Mouse (Mus musculus): ENCODE results near the gene Susd3. TPM values are rescaled to one million over a fixed set of nuclear protein-coding genes. Genes with fewer than 3 reads are reported as not detected.
A peak's percentile ranks its signal among the peaks of the same experiment; 100 is the strongest.

The Susd3 gene
- total and polyA plus RNA-seq, 3 experiments, result 0.32 to 1.1 (median 0.63) TPM

DNA sequence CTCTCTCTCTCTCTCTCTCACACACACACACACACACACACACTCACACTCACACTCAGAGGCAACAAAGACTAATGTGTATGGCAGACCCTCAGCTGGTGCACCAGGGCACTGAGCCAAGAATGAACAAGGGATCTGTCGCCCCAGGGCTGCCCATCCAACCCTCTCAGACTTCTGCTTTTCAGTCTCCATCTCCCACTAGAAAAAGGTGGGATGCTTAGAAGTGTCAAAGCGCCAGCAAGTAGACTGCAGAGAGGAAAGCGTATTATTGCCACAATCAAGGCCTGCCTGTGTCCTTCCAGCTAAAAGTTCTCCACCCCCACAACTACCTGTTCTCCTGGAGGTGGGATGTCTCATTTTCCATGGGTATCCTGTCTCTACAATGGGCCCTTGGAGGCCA is 34.1 kb downstream of the Susd3 start:
- H3K79me2 ChIP-seq (replicated peaks; ENCODE audit: control insufficient read depth, insufficient read depth, low read length), result peaks cover 2% of the 10 kb centered on the region; the same call in 1 of the 2 replicates
- no peaks in the 10 kb centered on the region for H3K27me3 ChIP-seq (ENCODE audit: control insufficient read depth, insufficient read depth, low read length)
- H3K27ac ChIP-seq, result peak overlapping the region; percentile 97
- H3K9ac ChIP-seq (ENCODE audit: low read depth, low read length), result peak overlapping the region; percentile 19
- WGBS, result 58% methylated on average over 3 of the region's 3 CpGs
- intact Hi-C loops (cut with DNase I), result loop anchor here (10.0 kb wide), 1 partner anchor 170 kb away; no protein-coding TSS in a partner anchor
- H3K4me1 ChIP-seq (ENCODE audit: control insufficient read depth, insufficient read depth, low read length), result peaks cover 19% of the 10 kb centered on the region
- H3K4me3 ChIP-seq, result peak overlapping the region; percentile 87
- no peaks in the 10 kb centered on the region for H3K36me3 ChIP-seq (ENCODE audit: control insufficient read depth, insufficient read depth, low read length)
- DNase-seq, result no peak
- TF ChIP-seq CTCF (IDR thresholded peaks at IDR 0.05) (no peak), EP300 (IDR thresholded peaks at IDR 0.05; ENCODE audit: insufficient read depth, low read depth, low read length) (no peak), POLR2A (IDR thresholded peaks at IDR 0.05; ENCODE audit: insufficient read depth, low read depth, low read length) (no peak)

DNA sequence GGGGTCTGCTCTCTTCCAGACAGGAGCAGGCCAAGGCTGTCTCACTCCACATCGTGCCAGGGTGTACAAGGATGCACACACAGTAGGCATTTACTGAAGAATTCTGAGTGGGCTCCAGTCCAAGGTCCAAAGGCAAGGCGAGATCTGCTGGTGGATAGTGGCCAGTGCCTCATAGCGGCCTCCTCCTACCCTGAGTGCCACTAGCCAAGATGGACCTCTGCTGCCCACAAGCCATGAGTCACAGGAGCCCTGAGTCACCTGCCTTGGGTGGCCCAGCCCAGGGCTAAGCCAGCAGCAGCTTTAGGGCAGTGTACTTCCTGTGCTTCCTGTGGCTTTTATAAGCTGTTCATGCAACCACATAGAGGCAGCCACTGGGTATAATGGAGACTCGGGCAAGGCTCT is 35.0 kb downstream of the Susd3 start:
- intact Hi-C loops (cut with DNase I), result loop anchor here (10.0 kb wide), 1 partner anchor 171 kb away; no protein-coding TSS in a partner anchor
- 23% methylated on average over 4 of the region's 4 CpGs for WGBS
- peaks cover 19% of the 10 kb centered on the region for H3K4me1 ChIP-seq (ENCODE audit: control insufficient read depth, insufficient read depth, low read length)

DNA sequence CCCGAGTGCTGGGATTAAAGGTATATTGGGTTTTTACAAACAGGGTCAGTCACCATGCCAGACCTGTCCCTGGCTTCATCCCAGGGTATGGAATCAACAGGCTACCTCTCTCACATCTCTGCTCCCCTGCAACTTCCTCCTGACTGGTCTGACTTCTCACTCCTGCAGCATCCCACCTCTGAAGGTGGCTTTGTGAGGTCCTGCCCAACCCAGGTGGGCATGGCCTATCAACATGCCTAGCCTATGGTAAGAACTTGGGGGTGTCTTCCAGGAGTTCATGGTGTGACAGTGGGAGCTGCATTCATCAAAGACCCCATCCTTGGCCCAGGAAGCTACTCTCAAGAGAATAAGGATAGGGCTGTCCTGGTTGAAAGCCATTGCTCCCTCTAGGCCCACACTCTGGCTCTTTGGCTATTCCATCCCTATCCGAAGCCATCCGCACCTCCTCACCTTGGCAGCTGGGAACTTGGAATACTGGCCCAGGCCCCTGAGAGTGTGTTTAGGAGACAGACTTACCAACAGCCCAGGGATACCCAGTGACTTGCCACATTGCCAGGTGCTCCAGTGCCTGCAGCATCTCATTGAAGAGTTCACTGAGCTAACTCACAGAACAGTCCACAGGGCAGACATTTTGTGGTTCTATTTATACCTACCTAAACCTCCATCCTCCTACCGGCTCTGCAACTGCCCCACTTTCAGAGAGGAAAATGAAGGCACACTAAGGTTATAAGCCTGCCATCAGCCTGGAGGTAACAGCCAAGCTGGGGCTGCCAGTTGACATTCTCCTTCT is 35.6 kb downstream of the Susd3 start:
- peaks cover 4% of the 10 kb centered on the region for H3K79me2 ChIP-seq (replicated peaks; ENCODE audit: control insufficient read depth, insufficient read depth, low read length)
- no peaks in the 10 kb centered on the region for H3K27me3 ChIP-seq (ENCODE audit: control insufficient read depth, insufficient read depth, low read length)
- H3K36me3 ChIP-seq (ENCODE audit: control insufficient read depth, insufficient read depth, low read length), result no peaks in the 10 kb centered on the region
- H3K27ac ChIP-seq, result peak overlapping the region; percentile 62
- 78% methylated on average over 4 of the region's 4 CpGs for WGBS
- TF ChIP-seq EP300 (IDR thresholded peaks at IDR 0.05; ENCODE audit: insufficient read depth, low read depth, low read length) (no peak), POLR2A (IDR thresholded peaks at IDR 0.05; ENCODE audit: insufficient read depth, low read depth, low read length) (no peak), CTCF (IDR thresholded peaks at IDR 0.05) (no peak)
- H3K4me3 ChIP-seq, result peak overlapping the region; percentile 26; the same call in 1 of the 2 replicates
- DNase-seq, result no peak
- no peak overlapping the region for H3K9ac ChIP-seq (ENCODE audit: low read depth, low read length)
- H3K4me1 ChIP-seq (ENCODE audit: control insufficient read depth, insufficient read depth, low read length), result peaks cover 19% of the 10 kb centered on the region
- intact Hi-C loops (cut with DNase I), result loop anchor here (10.0 kb wide), 1 partner anchor 172 kb away; no protein-coding TSS in a partner anchor

More for the DNA sequence above, 35.0 kb downstream of the Susd3 start:
- Histone ChIP-seq H3K79me2 (replicated peaks; ENCODE audit: control insufficient read depth, insufficient read depth, low read length) (peaks cover 2% of the 10 kb centered on the region; the same call in 1 of the 2 replicates), H3K27ac (peak overlapping the region; percentile 62), H3K4me3 (peak overlapping the region; percentile 26; the same call in 1 of the 2 replicates), H3K9ac (ENCODE audit: low read depth, low read length) (peak overlapping the region; percentile 53; the same call in 1 of the 2 replicates), H3K36me3 (ENCODE audit: control insufficient read depth, insufficient read depth, low read length) (no peaks in the 10 kb centered on the region), H3K27me3 (ENCODE audit: control insufficient read depth, insufficient read depth, low read length) (no peaks in the 10 kb centered on the region)
- DNase-seq, result peak; percentile 57 to 71
- no peak for TF ChIP-seq CTCF (IDR thresholded peaks at IDR 0.05)
- 0 out of 2 replicates have a peak, but pooled peaks have one; percentile 16 for TF ChIP-seq POLR2A (IDR thresholded peaks at IDR 0.05; ENCODE audit: insufficient read depth, low read depth, low read length)

DNA sequence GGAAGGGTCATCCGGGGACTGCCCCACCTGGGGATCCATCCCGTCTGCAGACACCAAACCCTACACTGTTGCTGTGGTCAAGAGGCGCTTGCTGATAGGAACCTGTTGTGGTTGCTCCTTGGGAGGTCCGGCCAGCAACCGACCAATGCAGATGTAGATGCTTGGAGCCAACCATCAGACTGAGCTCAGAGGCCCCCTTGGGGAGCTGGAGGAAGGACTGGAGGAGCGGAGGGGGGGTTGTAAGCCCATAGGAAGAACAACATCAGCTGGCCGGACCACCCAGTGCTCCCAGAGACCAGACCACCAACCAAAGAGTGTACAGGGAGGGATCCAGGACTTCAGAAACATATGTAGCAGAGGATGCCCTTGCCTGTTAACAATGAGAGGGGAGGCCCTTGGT is 39.2 kb downstream of the Susd3 start:
- H3K4me3 ChIP-seq, result no peak overlapping the region
- no peaks in the 10 kb centered on the region for H3K27me3 ChIP-seq (ENCODE audit: control insufficient read depth, insufficient read depth, low read length)
- peaks cover 17% of the 10 kb centered on the region for H3K4me1 ChIP-seq (ENCODE audit: control insufficient read depth, insufficient read depth, low read length)
- H3K9ac ChIP-seq (ENCODE audit: low read depth, low read length), result no peak overlapping the region
- WGBS, result 70% methylated on average over 7 of the region's 7 CpGs
- no peak for DNase-seq
- no peak overlapping the region for H3K27ac ChIP-seq
- no peak for TF ChIP-seq EP300 (IDR thresholded peaks at IDR 0.05; ENCODE audit: insufficient read depth, low read depth, low read length)
- no peak for TF ChIP-seq POLR2A (IDR thresholded peaks at IDR 0.05; ENCODE audit: insufficient read depth, low read depth, low read length)
- TF ChIP-seq CTCF (IDR thresholded peaks at IDR 0.05), result no peak
- H3K36me3 ChIP-seq (ENCODE audit: control insufficient read depth, insufficient read depth, low read length), result no peaks in the 10 kb centered on the region
- peaks cover 4% of the 10 kb centered on the region for H3K79me2 ChIP-seq (replicated peaks; ENCODE audit: control insufficient read depth, insufficient read depth, low read length)
- intact Hi-C loops (cut with DNase I), result no loop called here

- TF ChIP-seq EP300 (IDR thresholded peaks at IDR 0.05; ENCODE audit: insufficient read depth, low read depth, low read length) (no peak), CTCF (IDR thresholded peaks at IDR 0.05) (no peak), POLR2A (IDR thresholded peaks at IDR 0.05; ENCODE audit: insufficient read depth, low read depth, low read length) (no peak)
These were observed 42.2 kb downstream of the Susd3 start for GRCm38 (mm10) chr13:49206341-49206740.

More at GRCm38 (mm10) chr13:49206341-49206740, 42.2 kb downstream of the Susd3 start:
- Histone ChIP-seq H3K27me3 (ENCODE audit: control insufficient read depth, insufficient read depth, low read length) (no peaks in the 10 kb centered on the region), H3K4me3 (no peak overlapping the region), H3K27ac (no peak overlapping the region), H3K4me1 (ENCODE audit: control insufficient read depth, insufficient read depth, low read length) (peaks cover 6% of the 10 kb centered on the region), H3K9ac (ENCODE audit: low read depth, low read length) (no peak overlapping the region), H3K36me3 (ENCODE audit: control insufficient read depth, insufficient read depth, low read length) (no peaks in the 10 kb centered on the region), H3K79me2 (replicated peaks; ENCODE audit: control insufficient read depth, insufficient read depth, low read length) (peaks cover 4% of the 10 kb centered on the region)
- WGBS, result 98% methylated on average over 2 of the region's 2 CpGs
- intact Hi-C loops (cut with DNase I), result no loop called here
- DNase-seq, result no peak
